Mouse (Mus musculus) G1E (cell line): ENCODE results near the gene Vil1. TPM values are rescaled to one million over a fixed set of nuclear protein-coding genes. Genes with fewer than 3 reads are reported as not detected.

Experiments
- ATAC-seq: 2 replicates; pipeline ENCODE4 v1.8.0; 2016; ENCODE audit warnings: mild to moderate bottlenecking; ENCODE audit not compliant: insufficient number of reproducible peaks, poor library complexity, low FRiP score, severe bottlenecking; ENCODE audit errors: extremely low read depth
- DNase-seq: peaks from one replicate; pipeline ENCODE4 v3.0.0; 2012; ENCODE audit warnings: low spot score
- H3K27me3 ChIP-seq: 2 replicates; pipeline ENCODE4 v1.6.1; 2012; ENCODE audit warnings: mild to moderate bottlenecking, low read length, inconsistent platforms; ENCODE audit not compliant: insufficient read depth
- H3K36me3 ChIP-seq: replicated peaks from 2 replicates; pipeline ENCODE3; 2012; ENCODE audit warnings: mild to moderate bottlenecking, inconsistent platforms
- H3K4me1 ChIP-seq: 2 replicates; pipeline ENCODE4 v1.6.1; 2012; ENCODE audit warnings: low read depth, low read length, inconsistent platforms, mixed read lengths; ENCODE audit not compliant: insufficient read depth
- H3K4me3 ChIP-seq: 2 replicates; pipeline ENCODE4 v1.5.1; 2012; ENCODE audit warnings: low read depth, mild to moderate bottlenecking, inconsistent platforms, low read length, moderate library complexity, mixed read lengths
- H3K9me3 ChIP-seq: replicated peaks from 2 replicates; pipeline ENCODE4 v1.6.1; 2012; ENCODE audit warnings: inconsistent platforms
- CTCF ChIP-seq: IDR thresholded peaks from 2 replicates; pipeline ENCODE4 v1.5.1; 2012; ENCODE audit warnings: low read depth, low read length, inconsistent platforms, mixed read lengths
- GATA1 ChIP-seq: IDR thresholded peaks from 2 replicates; pipeline ENCODE4 v1.6.1; 2012; ENCODE audit warnings: borderline replicate concordance, low read length, inconsistent platforms, mixed read lengths
- GATA2 ChIP-seq: IDR thresholded peaks from 2 replicates; pipeline ENCODE4 v1.6.1; 2012; ENCODE audit warnings: low read depth, low read length, inconsistent platforms, borderline replicate concordance
- POLR2AphosphoS5 ChIP-seq: IDR thresholded peaks from 2 replicates; pipeline ENCODE4 v1.6.1; 2012; ENCODE audit warnings: low read depth, low read length, inconsistent platforms; ENCODE audit not compliant: insufficient replicate concordance
- TAL1 ChIP-seq: conservative IDR thresholded peaks from 2 replicates; pipeline ENCODE4 v1.6.1; 2012; ENCODE audit warnings: low read depth, low read length, inconsistent platforms, mixed read lengths
- polyA plus RNA-seq: library from polyadenylated mRNA; stranded (reverse); fragments of >175 nt; gene quantifications from 2 replicates; pipeline ENCODE4 v1.2.3, GENCODE M21; 2012
- total RNA-seq, 2 experiments: library from RNA; stranded (forward) in 1 of 2; stranded (reverse) in 1 of 2; fragments of 200-1000 nt in 1 of 2; fragments of >200 nt in 1 of 2; fragmentation: Nextera tagmentation in 1 of 2; gene quantifications; 2 replicates each; pipeline ENCODE4 v1.2.3; 2014 to 2017

Gene Vil1
- total RNA-seq (2014; fragmentation: Nextera tagmentation) (0.29 and 0.68 TPM in 2 replicates), total RNA-seq (2017) (0.29 and 1.1 TPM in 2 replicates), polyA plus RNA-seq (0.11 and 0.35 TPM in 2 replicates)

- no peak for ATAC-seq
- Histone ChIP-seq H3K9me3 (no peaks in the 10 kb centered on the region), H3K4me1 (peaks cover 35% of the 10 kb centered on the region), H3K27me3 (peaks cover 25% of the 10 kb centered on the region), H3K36me3 (no peaks in the 10 kb centered on the region), H3K4me3 (peak within 1 kb of the TSS; percentile 3; the same call in 1 of the 2 replicates)
- DNase-seq = no peak
- TF ChIP-seq POLR2AphosphoS5 = no peak
- TF ChIP-seq GATA1 = no peak
- no peak for TF ChIP-seq TAL1
- TF ChIP-seq GATA2 = no peak
- TF ChIP-seq CTCF = no peak
Measured at GRCm38 (mm10) chr1:74408589-74409504, at the start of gene Vil1. Vil1 (plus strand) TSS chr1:74409376.

- peaks cover 47% of the 10 kb centered on the region for H3K27me3 ChIP-seq
- ATAC-seq (no peak), DNase-seq (no peak)
- TF ChIP-seq GATA1 = no peak
- no peak for TF ChIP-seq GATA2
- no peak for TF ChIP-seq POLR2AphosphoS5
- no peak for TF ChIP-seq TAL1
- no peak for TF ChIP-seq CTCF
- no peaks in the 10 kb centered on the region for H3K9me3 ChIP-seq
- no peak overlapping the region for H3K4me3 ChIP-seq
- H3K36me3 ChIP-seq = no peaks in the 10 kb centered on the region
- peaks cover 5% of the 10 kb centered on the region for H3K4me1 ChIP-seq
Measured at GRCm38 (mm10) chr1:74359952-74360517, 49.1 kb upstream of the Vil1 start.

- Histone ChIP-seq H3K36me3 (no peaks in the 10 kb centered on the region), H3K4me3 (no peak within 1 kb of the TSS), H3K27me3 (peaks cover 39% of the 10 kb centered on the region), H3K4me1 (peaks cover 5% of the 10 kb centered on the region), H3K9me3 (no peaks in the 10 kb centered on the region)
- peak; percentile 66 for DNase-seq
- TF ChIP-seq CTCF = peak; percentile 38; the same call in 1 of the 2 replicates
- no peak for TF ChIP-seq POLR2AphosphoS5
- TF ChIP-seq TAL1 = no peak
- TF ChIP-seq GATA2 = no peak
- peak; percentile 45; the same call in 1 of the 2 replicates for ATAC-seq
Measured at GRCm38 (mm10) chr1:74361812-74362211, 47.4 kb upstream of the Vil1 start, which contains the start of gene Catip. Catip (plus strand) TSS chr1:74362108.

GRCm38 (mm10) chr1:74362325-74363229, 46.6 kb upstream of the Vil1 start:
- no peak overlapping the region for H3K4me3 ChIP-seq
- H3K4me1 ChIP-seq = peaks cover 5% of the 10 kb centered on the region
- DNase-seq = no peak
- peaks cover 39% of the 10 kb centered on the region for H3K27me3 ChIP-seq
- H3K36me3 ChIP-seq = no peaks in the 10 kb centered on the region
- no peaks in the 10 kb centered on the region for H3K9me3 ChIP-seq
- TF ChIP-seq GATA1 (no peak), POLR2AphosphoS5 (no peak), CTCF (no peak), GATA2 (no peak), TAL1 (no peak)
- ATAC-seq = no peak

- peaks cover 45% of the 10 kb centered on the region for H3K27me3 ChIP-seq
- DNase-seq (no peak), ATAC-seq (no peak)
- H3K4me1 ChIP-seq = peaks cover 8% of the 10 kb centered on the region
- H3K4me3 ChIP-seq = no peak overlapping the region
- TF ChIP-seq GATA2 = no peak
- TF ChIP-seq TAL1 = no peak
- no peak for TF ChIP-seq GATA1
- no peak for TF ChIP-seq CTCF
- no peak for TF ChIP-seq POLR2AphosphoS5
- no peaks in the 10 kb centered on the region for H3K9me3 ChIP-seq
- no peaks in the 10 kb centered on the region for H3K36me3 ChIP-seq
Measured at GRCm38 (mm10) chr1:74363437-74363836, 45.7 kb upstream of the Vil1 start.
